Mouse (Mus musculus) right cerebral cortex, postnatal 25 days (tissue): ENCODE results near the gene Ngrn.

ENCODE experiments used
- DNase-seq: peaks from one replicate; pipeline ENCODE4 v3.0.0; 2022

Gene Ngrn

DNA sequence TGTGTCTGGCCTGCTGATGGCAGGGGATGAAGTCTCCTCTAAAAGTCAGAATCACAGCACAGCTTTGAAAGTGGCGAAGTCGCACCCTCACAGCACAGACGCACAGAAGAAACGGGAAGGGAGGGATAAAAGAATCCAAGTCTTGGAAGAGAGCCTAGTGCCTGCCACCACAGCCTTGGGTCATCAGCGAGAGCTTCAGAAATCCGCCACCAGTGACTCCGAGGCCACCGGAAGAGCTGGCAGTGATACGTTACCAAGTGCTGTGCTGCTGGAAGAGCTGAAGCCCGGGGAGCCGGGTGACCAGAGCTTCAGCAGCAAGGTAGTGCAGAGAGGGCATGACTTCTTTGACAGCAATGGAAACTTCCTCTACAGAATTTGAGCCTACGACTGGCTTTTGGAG is 3.6 kb downstream of the Ngrn start:
- no peak for DNase-seq

DNA sequence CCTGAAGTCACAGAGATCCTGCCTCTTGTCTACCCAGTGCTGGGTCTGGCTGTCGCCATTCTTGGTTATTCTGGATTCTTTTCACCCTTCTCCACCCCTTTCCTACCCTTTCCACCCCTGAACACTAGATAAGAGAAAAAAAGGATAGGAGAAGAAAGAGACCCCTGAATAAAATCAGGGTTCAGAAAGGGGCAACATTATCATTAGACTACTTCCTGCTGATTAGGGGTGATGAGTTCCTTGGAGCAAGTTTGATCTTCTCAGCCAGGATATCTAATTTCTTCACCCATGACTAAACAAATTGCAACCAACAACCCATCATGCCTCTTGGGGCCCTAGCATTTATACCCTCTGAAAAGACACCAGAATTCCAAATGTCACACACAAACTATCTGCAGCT is 6.7 kb downstream of the Ngrn start:
- DNase-seq, result no peak

DNA sequence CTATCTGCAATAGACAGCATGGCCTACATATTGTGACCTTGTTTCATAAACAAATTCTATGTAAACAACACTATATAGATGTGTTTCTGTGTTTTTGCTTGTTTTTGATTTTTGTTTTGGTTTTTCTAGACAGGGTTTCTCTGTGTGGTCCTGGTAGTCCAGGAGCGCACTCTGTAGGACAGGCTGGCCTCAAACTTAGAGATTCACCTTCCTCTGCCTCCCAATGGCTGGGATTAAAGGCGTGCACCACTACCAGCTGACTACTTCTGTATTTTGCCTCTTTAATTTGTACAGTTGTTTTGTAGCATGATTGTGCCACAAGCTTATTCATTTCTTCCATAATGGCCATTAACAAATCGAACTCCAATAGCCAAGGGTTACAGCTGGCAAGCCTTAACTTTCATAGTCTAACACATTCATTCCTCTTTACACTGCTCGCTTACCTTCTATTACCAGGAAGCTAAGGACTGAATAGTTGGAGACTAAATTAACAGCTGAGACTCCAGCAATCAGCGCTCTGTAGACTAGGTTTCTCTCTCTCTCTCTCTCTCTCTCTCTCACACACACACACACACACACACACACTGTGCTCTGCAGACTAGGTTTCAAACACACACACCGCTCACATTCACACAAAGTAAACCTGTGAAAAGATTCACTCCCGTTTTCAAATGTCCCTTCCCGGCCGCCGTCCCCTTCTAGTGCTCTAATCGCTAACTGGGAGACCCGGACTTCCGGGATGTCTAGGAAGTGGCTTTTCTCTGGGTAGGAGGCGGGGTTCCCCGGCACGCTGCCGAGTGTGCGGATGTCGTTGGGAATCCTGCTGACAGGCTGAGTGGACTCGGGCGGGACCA is 8.1 kb downstream of the Ngrn start, which contains the start of gene Vps33b:
Gene Vps33b (plus strand): TSS at position 753 of the 854 bp plus-strand sequence.
- DNase-seq, result peak; percentile 92

DNA sequence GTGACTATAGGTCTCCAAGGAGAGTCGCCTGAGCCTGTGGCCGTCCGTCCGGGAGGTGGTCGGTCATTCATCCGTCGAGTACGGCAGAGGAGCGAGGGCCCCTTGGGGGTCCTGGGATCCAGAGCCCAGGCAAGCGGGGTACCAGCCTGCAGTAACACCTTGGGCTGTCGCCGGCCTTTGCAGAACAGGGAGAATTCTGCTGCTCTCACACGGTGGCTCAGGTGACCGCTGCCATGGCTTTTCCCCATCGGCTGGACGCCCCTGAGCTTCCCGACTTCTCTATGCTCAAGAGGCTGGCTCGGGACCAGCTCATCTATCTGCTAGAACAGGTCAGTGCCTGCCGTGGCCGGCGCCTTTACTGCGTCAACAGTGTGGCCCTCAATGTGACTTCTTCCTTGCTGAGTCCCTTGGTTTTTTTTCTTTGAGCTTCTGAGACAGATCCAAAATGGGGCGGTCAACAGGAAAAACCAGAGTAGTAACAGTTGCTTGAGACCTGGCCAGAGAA is 8.8 kb downstream of the Ngrn start:
- DNase-seq, result no peak

DNA sequence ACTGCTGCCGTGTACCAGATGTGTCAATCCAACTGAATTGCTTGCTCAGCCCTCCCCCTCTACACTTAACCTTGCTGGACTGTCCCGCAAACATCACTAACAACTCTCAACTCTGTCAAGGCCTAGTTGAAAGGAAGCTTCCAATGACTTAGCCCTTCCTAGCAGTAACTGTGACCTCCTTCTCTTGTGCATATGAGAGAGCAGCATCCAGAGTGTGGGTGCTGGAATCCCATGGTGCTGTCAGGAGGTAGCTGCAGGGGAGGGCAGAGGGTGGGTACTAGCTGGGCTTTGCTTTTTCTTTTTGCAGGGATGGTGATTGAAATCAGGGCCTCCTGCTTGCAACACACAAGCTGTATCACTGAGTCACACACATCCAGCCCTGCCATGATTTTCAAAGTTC is 12.4 kb downstream of the Ngrn start:
- DNase-seq, result no peak

DNA sequence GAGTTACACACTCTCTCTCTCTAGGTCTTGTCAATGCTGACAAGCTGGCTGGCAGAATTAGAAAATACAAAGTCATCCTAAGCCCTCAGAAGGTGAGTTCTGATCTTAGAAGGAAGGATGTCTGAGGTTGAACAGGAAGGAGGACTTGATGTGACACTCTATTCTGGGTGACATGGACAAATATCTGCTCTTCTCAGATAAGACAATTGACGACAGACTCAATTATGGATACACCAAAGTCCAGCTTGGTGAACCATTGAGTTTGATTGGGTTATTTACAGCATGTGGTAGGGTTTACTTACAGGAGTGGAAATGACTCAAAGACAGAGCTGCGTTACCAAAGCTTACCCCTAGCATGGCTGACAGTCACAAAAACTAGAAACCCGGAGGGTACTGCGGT is 15.4 kb downstream of the Ngrn start:
- DNase-seq, result no peak

DNA sequence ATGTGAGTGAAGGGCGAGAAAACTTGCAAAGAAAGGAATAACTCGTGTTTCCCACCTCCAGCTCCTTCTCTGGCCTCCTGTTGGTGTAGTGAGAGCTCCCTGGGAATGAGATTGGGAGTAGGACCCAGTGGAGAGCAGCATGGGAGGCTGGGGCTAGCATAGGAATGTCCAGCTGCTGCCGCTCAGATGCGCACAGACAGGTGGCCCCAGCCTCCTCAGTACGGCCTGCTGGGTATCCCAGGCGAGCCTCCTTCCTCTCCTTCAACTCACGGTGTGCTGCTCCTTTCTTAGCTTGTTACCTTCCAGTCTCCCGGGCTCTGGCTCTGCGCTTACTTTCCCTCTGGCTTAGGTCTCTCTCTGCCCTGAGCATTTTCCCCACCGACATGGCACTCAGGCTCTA is 19.0 kb downstream of the Ngrn start:
- DNase-seq, result no peak

DNA sequence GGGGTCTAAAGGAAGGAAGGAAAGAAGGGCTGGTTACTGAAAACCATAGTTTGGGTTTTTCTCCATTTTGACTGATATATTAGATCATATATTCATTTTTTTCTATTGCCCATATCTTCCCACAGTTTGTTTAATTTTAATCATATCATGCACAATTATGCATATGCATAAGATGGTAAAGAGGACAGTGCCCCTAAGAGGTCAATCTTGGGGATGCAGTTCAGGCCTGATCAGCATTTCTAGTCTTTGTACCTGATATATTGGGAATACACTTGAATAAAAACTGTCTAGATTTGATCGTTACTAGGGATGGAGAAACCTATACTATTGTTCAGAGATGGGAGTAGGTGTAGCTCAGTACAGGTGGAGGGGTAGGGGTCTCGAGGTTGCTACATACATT is 20.0 kb downstream of the Ngrn start:
- DNase-seq, result no peak

DNA sequence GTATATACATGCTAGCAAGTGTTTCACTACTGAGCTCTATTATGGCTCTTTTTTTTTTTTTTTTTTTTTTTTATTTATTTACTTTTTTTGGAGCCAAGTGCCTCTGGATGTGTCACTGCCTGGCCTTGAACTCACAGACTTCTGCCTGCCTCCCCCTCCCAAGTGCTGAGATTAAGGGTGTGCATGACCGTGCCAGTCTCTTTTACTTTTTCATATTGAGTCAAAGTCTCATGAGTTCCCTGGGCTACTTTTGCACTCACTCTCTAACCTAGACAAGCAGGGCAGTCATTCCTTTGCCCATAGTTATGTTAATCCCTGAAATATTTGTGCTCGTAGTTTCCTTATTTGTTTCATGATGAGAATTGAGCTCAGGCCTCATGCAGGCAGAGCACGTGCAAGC is 20.6 kb downstream of the Ngrn start:
- no peak for DNase-seq

DNA sequence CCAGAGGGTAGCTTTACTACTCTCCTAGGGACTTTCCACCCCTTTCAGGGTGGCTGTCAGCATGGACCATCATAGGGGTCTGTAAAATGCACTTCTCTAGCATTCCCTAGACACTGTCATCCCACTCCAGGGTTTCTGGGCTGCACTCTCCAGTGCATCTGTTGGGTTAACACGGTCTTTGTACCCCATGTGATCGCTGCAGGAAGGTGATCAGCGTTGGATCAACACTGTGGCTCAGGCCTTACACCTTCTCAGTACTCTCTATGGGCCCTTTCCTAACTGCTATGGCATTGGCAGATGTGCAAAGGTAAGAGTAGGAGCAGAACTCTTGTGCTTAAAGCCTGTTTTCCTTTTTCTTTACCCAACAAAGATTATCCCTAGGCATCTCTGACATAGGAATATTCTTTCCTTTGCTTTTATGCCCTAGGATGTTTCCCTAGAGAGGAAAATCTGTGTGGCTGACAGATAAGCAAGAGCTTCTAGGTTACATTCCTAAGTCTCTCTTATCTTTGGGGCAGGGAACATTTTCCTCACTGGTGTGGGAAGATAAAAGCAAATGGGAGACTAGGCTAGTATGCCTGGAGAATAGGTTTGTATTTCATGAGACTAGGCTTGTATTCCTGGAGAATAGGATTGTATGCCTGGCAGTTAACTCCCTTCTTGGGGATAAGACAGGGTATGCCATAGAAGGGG is 22.4 kb downstream of the Ngrn start:
- DNase-seq, result no peak

DNA sequence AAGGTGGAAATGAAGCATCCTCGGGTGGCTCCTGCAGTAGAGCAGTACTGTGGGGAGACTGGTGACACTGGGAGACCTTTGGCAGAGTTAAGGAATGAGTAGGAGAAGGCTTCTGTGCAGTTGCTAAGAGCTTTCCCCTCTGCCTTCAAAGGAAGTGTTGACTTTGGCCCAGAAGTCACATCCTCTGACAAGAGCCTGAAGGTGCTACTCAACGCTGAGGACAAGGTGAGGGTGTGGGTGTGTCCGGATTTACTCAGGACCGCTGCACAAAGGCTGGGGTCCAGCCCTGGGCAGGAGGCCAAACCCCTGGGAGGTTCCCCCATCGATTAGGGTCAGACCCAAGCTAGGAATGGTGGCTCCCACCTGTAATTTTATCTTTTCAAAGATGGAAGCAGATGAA is 23.4 kb downstream of the Ngrn start:
- no peak for DNase-seq

DNA sequence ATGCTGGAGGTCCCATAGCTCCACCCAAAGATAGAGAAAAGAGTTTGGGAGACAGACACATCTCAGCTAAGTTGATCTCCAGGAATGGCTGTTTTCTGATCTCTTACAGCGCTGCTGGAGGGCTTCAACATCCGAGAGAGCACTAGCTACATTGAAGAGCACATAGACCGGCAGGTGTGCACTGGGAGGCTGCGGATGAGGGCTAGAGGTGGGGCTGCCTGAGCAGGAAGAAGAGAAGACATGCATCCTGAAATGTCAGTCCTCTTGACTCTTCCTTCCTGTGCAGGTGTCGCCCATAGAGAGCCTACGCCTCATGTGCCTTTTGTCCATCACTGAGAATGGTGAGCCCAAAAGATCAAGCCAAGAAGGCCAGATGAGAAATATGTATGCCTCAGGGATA is 24.7 kb downstream of the Ngrn start:
- DNase-seq, result no peak

DNA sequence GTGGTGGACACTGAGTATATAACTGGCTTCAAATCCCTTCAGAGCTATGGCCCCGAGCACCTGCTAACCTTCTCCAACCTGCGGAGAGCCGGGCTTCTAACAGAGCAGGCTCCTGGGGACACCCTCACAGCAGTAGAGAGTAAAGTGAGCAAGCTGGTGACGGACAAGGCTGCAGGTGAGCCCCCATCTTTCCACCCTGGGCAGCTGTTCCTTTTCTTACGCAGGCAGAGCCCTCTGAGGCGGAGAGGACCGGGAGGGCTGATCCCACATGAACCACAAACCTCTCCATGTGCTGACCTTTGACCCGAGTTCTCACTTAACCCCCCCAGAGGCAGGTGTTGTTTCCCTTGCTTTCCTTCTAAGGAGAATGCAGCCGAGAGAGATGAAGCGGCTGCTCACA is 26.7 kb downstream of the Ngrn start:
- DNase-seq, result no peak

DNA sequence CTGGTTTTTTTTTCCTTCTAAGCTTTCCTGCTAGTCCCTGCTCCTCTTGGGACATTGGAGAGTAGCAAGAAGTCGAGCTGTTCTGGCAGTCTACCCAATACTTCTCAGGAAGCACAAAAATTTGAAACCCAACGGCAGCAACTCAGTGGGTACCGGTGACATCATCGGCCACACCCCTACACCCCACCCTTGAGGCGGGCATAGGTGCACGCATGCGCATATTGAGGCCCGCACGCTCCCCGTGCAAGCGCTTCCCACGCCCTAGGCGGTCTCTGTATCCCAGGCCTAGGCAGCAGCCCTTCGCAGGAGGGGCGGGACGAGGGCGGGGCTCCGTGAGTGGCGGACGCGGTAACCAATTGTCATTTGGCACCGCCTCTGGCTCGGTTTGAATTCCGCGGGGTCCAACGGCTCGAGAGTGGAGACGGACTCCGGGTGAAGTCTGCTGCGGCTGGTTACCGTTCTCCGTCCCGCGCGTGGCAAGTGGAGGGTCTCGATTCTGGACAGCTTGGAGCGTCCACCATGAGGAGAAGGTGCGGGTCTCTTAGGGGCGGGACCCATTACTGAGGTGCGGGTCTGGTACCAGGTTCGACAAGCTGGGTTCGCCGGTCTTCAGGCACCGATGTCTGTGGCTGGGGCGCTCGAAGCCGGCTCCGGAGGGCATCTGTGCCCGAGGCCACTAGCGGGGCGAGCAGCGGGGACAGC is 33.2 kb downstream of the Ngrn start, which contains the start of gene Prc1:
Gene Prc1 (plus strand): TSS at position 389 of the 702 bp plus-strand sequence.
- DNase-seq, result peak; percentile 98

DNA sequence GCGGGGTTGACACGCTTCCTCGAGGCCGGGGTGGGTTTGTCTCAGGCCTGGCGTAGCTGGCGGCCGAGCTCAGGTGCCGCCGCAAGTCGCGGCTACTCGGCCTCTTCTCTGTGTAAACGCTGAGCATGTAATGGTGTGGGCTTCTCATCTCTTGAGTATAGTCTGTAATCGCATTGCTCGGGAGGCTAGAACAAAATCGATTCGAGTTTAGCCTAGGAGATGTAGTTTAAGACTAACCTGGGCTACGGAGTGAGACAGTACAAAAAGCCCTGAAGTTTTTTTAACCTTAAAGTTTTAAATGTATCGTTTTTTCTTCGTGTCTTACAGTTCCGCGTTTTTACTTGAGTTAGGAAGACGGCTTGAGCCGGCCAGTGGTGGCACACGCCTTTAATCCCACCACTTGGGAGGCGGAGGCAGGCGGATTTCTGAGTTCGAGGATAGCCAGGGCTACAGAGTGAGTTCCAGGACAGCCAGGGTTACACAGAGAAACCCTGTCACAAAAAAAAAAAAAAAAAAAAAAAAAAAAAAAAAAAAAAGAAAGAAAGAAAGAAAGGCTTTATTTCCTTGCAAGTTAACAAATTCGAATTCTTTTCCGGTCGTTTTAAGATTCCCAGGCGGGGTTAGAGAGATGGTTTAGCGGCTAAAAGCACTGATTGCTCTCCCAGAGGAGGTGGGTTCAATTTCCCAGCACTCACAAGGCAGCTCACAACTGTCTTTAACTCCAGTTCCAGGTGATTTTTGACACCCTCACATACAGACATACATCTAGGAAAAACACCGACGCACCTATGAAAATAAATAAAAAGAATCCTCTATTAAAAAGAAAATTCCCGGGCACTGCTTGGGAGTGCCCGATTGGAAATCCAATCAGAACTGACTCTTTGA is 34.0 kb downstream of the Ngrn start:
- no peak for DNase-seq

DNA sequence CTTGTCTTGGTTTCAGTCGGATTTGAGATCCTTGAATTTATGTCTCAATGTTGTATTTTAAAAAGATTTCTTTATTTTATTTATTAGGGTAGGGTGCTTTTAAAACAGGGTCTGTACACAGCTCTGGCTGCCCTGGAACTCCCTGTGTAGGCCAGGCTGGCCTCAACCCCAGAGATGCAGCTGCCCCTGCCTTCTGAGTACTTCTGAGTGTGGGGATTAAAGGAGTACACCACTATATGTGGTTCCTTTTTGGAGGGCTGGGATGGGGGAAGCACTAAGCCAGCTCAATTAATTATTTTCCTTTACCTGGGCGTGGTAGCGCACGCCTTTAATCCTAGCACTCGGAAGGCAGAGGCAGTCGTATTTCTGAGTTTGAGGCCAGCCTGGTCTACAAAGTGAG is 35.4 kb downstream of the Ngrn start:
- DNase-seq, result no peak

DNA sequence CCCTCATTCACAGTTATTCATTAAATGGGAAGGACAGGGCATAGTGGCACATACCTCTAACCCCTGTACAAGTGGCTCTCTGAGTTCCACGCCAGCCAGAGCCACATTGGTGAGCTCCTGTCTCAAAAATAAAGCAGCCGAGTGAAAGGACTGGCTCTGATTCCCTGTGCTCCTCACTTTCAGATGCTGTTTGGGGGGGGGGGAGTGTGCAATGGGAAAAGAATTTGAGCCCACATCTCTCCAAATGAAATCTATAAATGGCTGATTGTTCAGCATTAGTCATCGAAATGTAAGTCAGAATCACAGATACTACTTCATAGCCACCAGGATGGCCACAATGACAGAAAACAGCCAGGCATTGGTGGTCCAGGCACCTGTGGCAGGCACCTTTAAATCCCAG is 36.0 kb downstream of the Ngrn start:
- no peak for DNase-seq

DNA sequence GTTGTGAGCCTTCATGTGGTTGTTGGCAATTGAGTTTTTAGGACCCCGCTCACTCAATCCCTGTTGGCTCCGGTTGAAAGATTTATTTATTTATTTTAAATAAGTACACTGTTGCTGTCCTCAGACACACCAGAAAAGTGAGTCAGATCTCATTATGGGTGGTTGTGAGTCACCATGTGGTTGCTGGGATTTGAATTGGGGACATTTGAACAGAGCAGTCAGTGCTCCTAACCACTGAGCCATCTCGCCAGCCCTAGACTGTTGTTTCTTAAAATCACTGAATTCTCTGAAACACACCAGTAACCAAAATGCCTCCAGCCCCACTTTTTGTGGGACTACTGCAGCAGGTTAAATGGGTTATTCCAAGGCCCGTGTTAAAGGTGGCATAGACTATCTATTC is 37.7 kb downstream of the Ngrn start:
- DNase-seq, result no peak

DNA sequence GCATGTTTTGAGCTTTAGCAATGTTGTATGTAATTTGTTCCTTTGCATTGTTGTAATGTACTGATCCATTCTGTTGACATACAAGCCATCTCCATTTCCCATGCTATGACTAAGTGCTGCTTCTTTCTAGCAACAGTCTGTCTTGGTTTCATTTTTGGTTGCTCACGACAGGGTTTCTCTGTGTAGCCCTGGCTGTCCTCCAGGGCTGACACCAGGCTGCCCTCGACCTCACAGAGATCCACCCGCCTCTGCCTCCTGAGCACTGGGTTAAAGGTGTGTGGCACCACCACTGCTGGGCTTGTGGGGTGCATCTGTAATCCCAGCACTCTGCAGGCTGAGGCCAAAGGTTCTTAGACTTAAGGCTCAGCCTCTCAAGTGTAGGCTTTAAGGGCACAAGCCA is 38.6 kb downstream of the Ngrn start:
- no peak for DNase-seq

DNA sequence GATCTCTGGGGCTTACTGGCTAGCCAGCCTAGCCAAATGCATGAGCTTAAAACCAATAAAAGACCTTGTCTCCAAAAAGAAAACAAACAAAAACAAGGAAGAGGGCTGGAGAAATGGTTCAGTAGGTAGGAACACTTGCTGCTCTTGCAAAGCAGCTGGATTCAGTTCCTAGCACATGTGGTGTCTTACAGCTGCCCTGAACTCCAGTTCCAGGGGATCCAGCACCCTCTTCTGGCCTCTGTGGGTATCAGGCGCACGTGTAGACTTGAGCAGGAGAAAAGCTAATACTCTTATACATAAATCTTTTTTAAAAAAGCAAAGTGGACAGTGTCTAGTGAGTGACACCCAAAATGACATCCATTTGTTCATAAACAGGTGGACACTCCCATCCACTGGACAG is 40.5 kb downstream of the Ngrn start:
- DNase-seq, result no peak

DNA sequence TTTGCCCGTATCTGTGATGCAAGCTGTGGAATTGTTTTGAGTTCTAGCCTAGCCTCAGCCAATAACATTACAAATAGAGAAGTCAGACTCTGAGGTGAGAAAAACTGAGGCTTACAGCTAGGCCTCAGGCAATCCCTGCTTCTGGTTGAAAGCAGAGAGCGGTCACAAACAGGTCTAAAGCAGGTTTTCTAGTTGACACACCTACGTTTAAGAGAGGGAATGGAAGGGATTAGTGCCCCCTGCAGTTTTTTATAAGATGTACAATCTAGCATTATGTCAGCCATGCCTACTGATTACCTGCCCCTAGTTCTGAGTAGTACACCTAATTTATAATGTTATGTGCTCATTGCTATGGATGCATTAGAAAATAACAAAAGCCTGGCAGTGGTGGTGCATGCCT is 46.8 kb downstream of the Ngrn start:
- DNase-seq, result no peak

DNA sequence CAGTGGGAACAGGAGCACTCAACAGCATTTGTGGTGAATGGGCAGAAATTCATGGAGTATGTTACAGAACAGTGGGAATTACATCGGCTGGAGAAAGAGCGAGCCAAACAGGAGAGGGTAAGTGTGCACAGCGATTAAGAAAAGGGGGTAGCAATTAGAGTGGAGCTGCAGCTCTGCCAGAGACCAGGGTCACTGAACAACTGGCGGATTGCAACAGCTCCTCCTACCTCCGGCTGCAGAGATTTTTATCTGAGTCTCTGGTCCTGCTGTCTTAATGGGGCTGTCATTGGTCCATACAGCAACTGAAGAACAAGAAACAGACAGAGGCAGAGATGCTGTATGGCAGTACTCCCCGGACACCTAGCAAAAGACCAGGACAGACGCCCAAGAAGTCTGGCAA is 49.8 kb downstream of the Ngrn start:
- no peak for DNase-seq
